Mouse (Mus musculus) MEL (cell line): ENCODE measurements around the gene Cyp1a1. TPM values are rescaled to one million over a fixed set of nuclear protein-coding genes. Genes with fewer than 3 reads are reported as not detected.

Source experiments
- DNase-seq: peaks from one replicate; pipeline ENCODE4 v3.0.0; 2011; ENCODE audit warnings: low read depth, low spot score
- H3K27ac ChIP-seq: 2 replicates; pipeline ENCODE4 v1.5.1; 2012; ENCODE audit warnings: low read depth, mild to moderate bottlenecking, control low read depth, low read length, moderate library complexity; ENCODE audit not compliant: control insufficient read depth
- H3K27me3 ChIP-seq, 2 experiments: fragments of 150-350 bp in 1 of 2; sonication (generic) in 1 of 2; 2 replicates each; pipeline ENCODE4 v1.6.1; 2012; ENCODE audit warnings: low read length in 2 of 2, mild to moderate bottlenecking in 2 of 2, improper control_type of control experiment in 1 of 2, moderate library complexity in 1 of 2; ENCODE audit not compliant: insufficient read depth in 2 of 2, control insufficient read depth in 1 of 2
- H3K36me3 ChIP-seq, 2 experiments: 2 replicates each; pipeline ENCODE4 v1.6.1; 2012 to 2014; ENCODE audit warnings: low read length in 2 of 2, improper control_type of control experiment in 1 of 2, inconsistent platforms in 1 of 2, mild to moderate bottlenecking in 1 of 2; ENCODE audit not compliant: insufficient read depth in 2 of 2, control insufficient read depth in 1 of 2
- H3K4me1 ChIP-seq, 2 experiments: fragments of 150-350 bp in 1 of 2; sonication (generic) in 1 of 2; 2 replicates each; pipeline ENCODE4 v1.6.1; 2012; ENCODE audit warnings: low read length in 2 of 2, improper control_type of control experiment in 1 of 2, mild to moderate bottlenecking in 1 of 2; ENCODE audit not compliant: insufficient read depth in 2 of 2, control insufficient read depth in 1 of 2
- H3K4me3 ChIP-seq, 2 experiments: fragments of 150-350 bp in 1 of 2; sonication (generic) in 1 of 2; 2 replicates each; pipeline ENCODE4 v1.5.1; 2012; ENCODE audit warnings: low read depth in 2 of 2, low read length in 2 of 2, mild to moderate bottlenecking in 2 of 2, moderate library complexity in 2 of 2, control low read depth in 1 of 2, improper control_type of control experiment in 1 of 2; ENCODE audit not compliant: control insufficient read depth in 1 of 2, insufficient read depth in 1 of 2
- H3K79me2 ChIP-seq: 2 replicates; pipeline ENCODE4 v1.6.1; 2012; ENCODE audit warnings: mild to moderate bottlenecking, low read length, moderate library complexity; ENCODE audit not compliant: control insufficient read depth, poor library complexity, insufficient read depth
- H3K9ac ChIP-seq: 2 replicates; pipeline ENCODE4 v1.6.1; 2012; ENCODE audit warnings: low read depth, mild to moderate bottlenecking, control low read depth, low read length, moderate library complexity; ENCODE audit not compliant: control insufficient read depth, poor library complexity, severe bottlenecking
- H3K9me3 ChIP-seq: fragments of 150-350 bp; sonication (generic); replicated peaks from 2 replicates; pipeline ENCODE4 v1.6.1; 2012; ENCODE audit warnings: mild to moderate bottlenecking, low read length, improper control_type of control experiment, moderate library complexity; ENCODE audit not compliant: insufficient read depth
- CHD2 ChIP-seq: IDR thresholded peaks from 2 replicates; pipeline ENCODE4 v1.6.1; 2011; ENCODE audit warnings: low read length, improper control_type of control experiment
- CTCF ChIP-seq, 3 experiments: IDR thresholded peaks in 2 of 3; conservative IDR thresholded peaks in 1 of 3; 2 replicates each; pipeline ENCODE4 v1.5.1; 2011 to 2012; ENCODE audit warnings: low read length in 3 of 3, low read depth in 2 of 3, mild to moderate bottlenecking in 2 of 3, improper control_type of control experiment in 1 of 3, inconsistent platforms in 1 of 3, mixed read lengths in 1 of 3, moderate library complexity in 1 of 3; ENCODE audit not compliant: control insufficient read depth in 1 of 3, insufficient read depth in 1 of 3, poor library complexity in 1 of 3, severe bottlenecking in 1 of 3
- ELF1 ChIP-seq: IDR thresholded peaks from 2 replicates; pipeline ENCODE4 v1.6.1; 2014; ENCODE audit warnings: low read depth, mild to moderate bottlenecking, inconsistent platforms, low read length, improper control_type of control experiment, moderate library complexity
- GABPA ChIP-seq: IDR thresholded peaks from 2 replicates; pipeline ENCODE4 v1.6.1; 2012; ENCODE audit warnings: low read depth, mild to moderate bottlenecking, inconsistent platforms, low read length, improper control_type of control experiment, moderate library complexity
- HCFC1 ChIP-seq: IDR thresholded peaks from 2 replicates; pipeline ENCODE4 v1.6.1; 2012; ENCODE audit warnings: low read depth, mild to moderate bottlenecking, inconsistent platforms, low read length, improper control_type of control experiment, moderate library complexity
- JUND ChIP-seq: IDR thresholded peaks from 2 replicates; pipeline ENCODE4 v1.6.1; 2011; ENCODE audit warnings: low read depth, mild to moderate bottlenecking, improper control_type of control experiment, low read length
- MAX ChIP-seq: IDR thresholded peaks from 2 replicates; pipeline ENCODE4 v1.6.1; 2011; ENCODE audit warnings: low read length, improper control_type of control experiment
- MEF2A ChIP-seq: IDR thresholded peaks from 2 replicates; pipeline ENCODE4 v1.6.1; 2014; ENCODE audit warnings: low read depth, mild to moderate bottlenecking, inconsistent platforms, low read length, improper control_type of control experiment; ENCODE audit not compliant: poor library complexity, insufficient replicate concordance, severe bottlenecking; ENCODE audit errors: extremely low read depth
- MXI1 ChIP-seq: IDR thresholded peaks from 2 replicates; pipeline ENCODE4 v1.6.1; 2011; ENCODE audit warnings: mild to moderate bottlenecking, low read depth, low read length, improper control_type of control experiment
- MYC ChIP-seq: IDR thresholded peaks from 2 replicates; pipeline ENCODE4 v1.6.1; 2011; ENCODE audit warnings: low read depth, mild to moderate bottlenecking, low read length, improper control_type of control experiment, moderate library complexity
- NELFE ChIP-seq: IDR thresholded peaks from 2 replicates; pipeline ENCODE4 v1.6.1; 2011; ENCODE audit warnings: low read depth, low read length, improper control_type of control experiment
- POLR2A ChIP-seq, 2 experiments: IDR thresholded peaks; 2 replicates each; pipeline ENCODE4 v1.6.1; 2011 to 2012; ENCODE audit warnings: low read length in 2 of 2, mild to moderate bottlenecking in 2 of 2, control low read depth in 1 of 2, improper control_type of control experiment in 1 of 2, low read depth in 1 of 2, moderate library complexity in 1 of 2; ENCODE audit not compliant: control insufficient read depth in 1 of 2, insufficient read depth in 1 of 2, poor library complexity in 1 of 2
- POLR2AphosphoS2 ChIP-seq: IDR thresholded peaks from 2 replicates; pipeline ENCODE4 v1.6.1; 2011; ENCODE audit warnings: low read length, improper control_type of control experiment
- POLR2AphosphoS5 ChIP-seq: IDR thresholded peaks from 2 replicates; pipeline ENCODE4 v1.6.1; 2012; ENCODE audit warnings: low read depth, borderline replicate concordance, mild to moderate bottlenecking, inconsistent platforms, low read length, moderate library complexity, mixed read lengths
- RAD21 ChIP-seq: IDR thresholded peaks from 2 replicates; pipeline ENCODE4 v1.6.1; 2011; ENCODE audit warnings: mild to moderate bottlenecking, low read depth, low read length, improper control_type of control experiment
- RCOR1 ChIP-seq: IDR thresholded peaks from 2 replicates; pipeline ENCODE4 v1.6.1; 2012; ENCODE audit warnings: low read depth, mild to moderate bottlenecking, inconsistent platforms, low read length, improper control_type of control experiment
- USF1 ChIP-seq: IDR thresholded peaks from 2 replicates; pipeline ENCODE4 v1.6.1; 2014; ENCODE audit warnings: low read depth, mild to moderate bottlenecking, inconsistent platforms, low read length, improper control_type of control experiment, moderate library complexity
- ZC3H11A ChIP-seq: IDR thresholded peaks from 2 replicates; pipeline ENCODE4 v1.6.1; 2012; ENCODE audit warnings: low read depth, mild to moderate bottlenecking, inconsistent platforms, low read length, improper control_type of control experiment
- ZMIZ1 ChIP-seq: IDR thresholded peaks from 2 replicates; pipeline ENCODE4 v1.6.1; 2012; ENCODE audit warnings: low read depth, mild to moderate bottlenecking, inconsistent platforms, low read length, improper control_type of control experiment, moderate library complexity
- ZNF384 ChIP-seq: IDR thresholded peaks from 2 replicates; pipeline ENCODE4 v1.6.1; 2012; ENCODE audit warnings: low read depth, mild to moderate bottlenecking, inconsistent platforms, low read length, improper control_type of control experiment
- polyA plus RNA-seq, 2 experiments: library from polyadenylated mRNA; stranded (reverse) in 1 of 2; unstranded in 1 of 2; fragments of >175 nt in 1 of 2; fragments of >200 nt in 1 of 2; gene quantifications; 2 replicates each; pipeline versions ENCODE4 v1.2.1 to v1.2.4; 2012; ENCODE audit warnings: low replicate concordance in 2 of 2, low read depth in 1 of 2; ENCODE audit not compliant: insufficient read length in 2 of 2, insufficient read depth in 1 of 2, missing spikeins in 1 of 2
- total RNA-seq: library from RNA; depleted of rRNA; stranded (reverse); fragments of 300-350 nt; gene quantifications from 2 replicates; pipeline ENCODE4 v1.2.3, GENCODE M21; 2012

Gene Cyp1a1
- total and polyA plus RNA-seq, 3 experiments = 0.04 to 0.26 TPM; not detected in 1

- TF ChIP-seq POLR2AphosphoS5 = no peak
- peak; percentile 100 for TF ChIP-seq RAD21
Observed at GRCm38 (mm10) chr9:57655749-57656148, 32.0 kb upstream of the Cyp1a1 start (continued).

- no peak overlapping the region for H3K27ac ChIP-seq
- no peaks in the 10 kb centered on the region for H3K79me2 ChIP-seq
- no peak overlapping the region for H3K4me3 ChIP-seq
- no peaks in the 10 kb centered on the region for H3K9me3 ChIP-seq
- H3K36me3 ChIP-seq = peaks cover 0 to 12% of the 10 kb centered on the region in 2 experiments; a peak in 2 of 4 replicates
- H3K9ac ChIP-seq = no peak overlapping the region
- TF ChIP-seq USF1 (no peak), ELF1 (no peak), MAX (no peak), HCFC1 (no peak), ZNF384 (no peak), ZMIZ1 (no peak), MXI1 (no peak), GABPA (no peak), POLR2AphosphoS2 (no peak), CTCF (IDR thresholded peaks at IDR 0.05 in 2 of 3, conservative IDR thresholded peaks at IDR 0.05 in 1 of 3; ENCODE audit: control insufficient read depth in 1 of 3, insufficient read depth in 1 of 3, low read depth in 2 of 3, low read length in 3 of 3, poor library complexity in 1 of 3, severe bottlenecking in 1 of 3) (no peak), MYC (no peak), RAD21 (no peak), MEF2A (no peak), RCOR1 (no peak), ZC3H11A (no peak), CHD2 (no peak), NELFE (no peak), JUND (no peak), POLR2A (IDR thresholded peaks at IDR 0.05; ENCODE audit: control insufficient read depth in 1 of 2, insufficient read depth in 1 of 2, low read depth in 1 of 2, low read length in 2 of 2, poor library complexity in 1 of 2) (no peak)
- TF ChIP-seq, all 39 proteins: peak for 0
- Histone ChIP-seq H3K27me3 (no peaks in the 10 kb centered on the region), H3K4me1 (peaks cover 5 to 12% of the 10 kb centered on the region in 2 experiments; a peak in 3 of 4 replicates)
- DNase-seq = no peak
Observed at GRCm38 (mm10) chr9:57656631-57657350, 30.9 kb upstream of the Cyp1a1 start.
